Mouse (Mus musculus) CD8-positive naive resting alpha-beta T cell, adult 2 months (primary cell): Measurements from ENCODE around the gene Ddah2.
A peak's percentile ranks its signal among the peaks of the same experiment; 100 is the strongest.

Source experiments
- DNase-seq, 2 experiments: peaks; one replicate each; pipeline ENCODE4 v3.0.0; 2022; ENCODE audit warnings: low read depth in 2 of 2, low spot score in 2 of 2

Ddah2 gene

GRCm38 (mm10) chr17:35058911-35059892 lies at the start of gene Ddah2:
Ddah2 (plus strand) TSS chr17:35059035.
- DNase-seq, result peak; percentile 80 to 87

GRCm38 (mm10) chr17:35009586-35009985 lies 49.2 kb upstream of the Ddah2 start:
- no peak for DNase-seq

GRCm38 (mm10) chr17:35011440-35011839 lies 47.4 kb upstream of the Ddah2 start:
- DNase-seq, result no peak

GRCm38 (mm10) chr17:35012430-35012829 lies 46.4 kb upstream of the Ddah2 start:
- DNase-seq, result no peak

- no peak for DNase-seq
Observed at GRCm38 (mm10) chr17:35013221-35013620, 45.6 kb upstream of the Ddah2 start.

- DNase-seq, result no peak
Observed at GRCm38 (mm10) chr17:35015296-35015695, 43.5 kb upstream of the Ddah2 start.

GRCm38 (mm10) chr17:35016376-35016775 lies 42.5 kb upstream of the Ddah2 start, which contains the start of gene Vwa7:
Vwa7 (plus strand) TSS chr17:35016579.
- DNase-seq, result no peak

GRCm38 (mm10) chr17:35016791-35017705 lies 41.8 kb upstream of the Ddah2 start:
- no peak for DNase-seq

- DNase-seq, result no peak
Observed at GRCm38 (mm10) chr17:35017706-35018030, 41.2 kb upstream of the Ddah2 start.

- DNase-seq, result no peak
Observed at GRCm38 (mm10) chr17:35018171-35018570, 40.7 kb upstream of the Ddah2 start.

GRCm38 (mm10) chr17:35019894-35020293 lies 38.9 kb upstream of the Ddah2 start:
- no peak for DNase-seq

- DNase-seq, result no peak
Observed at GRCm38 (mm10) chr17:35020551-35020950, 38.3 kb upstream of the Ddah2 start.

- DNase-seq, result peak; percentile 87 to 92
Observed at GRCm38 (mm10) chr17:35021163-35021808, 37.5 kb upstream of the Ddah2 start.

GRCm38 (mm10) chr17:35021842-35022477 lies 36.9 kb upstream of the Ddah2 start:
- no peak for DNase-seq

- DNase-seq, result no peak
Observed at GRCm38 (mm10) chr17:35022541-35023060, 36.2 kb upstream of the Ddah2 start.

GRCm38 (mm10) chr17:35023221-35023620 lies 35.6 kb upstream of the Ddah2 start:
- DNase-seq, result no peak

GRCm38 (mm10) chr17:35023756-35024155 lies 35.1 kb upstream of the Ddah2 start:
- DNase-seq, result no peak

- no peak for DNase-seq
Observed at GRCm38 (mm10) chr17:35024261-35024660, 34.6 kb upstream of the Ddah2 start.

GRCm38 (mm10) chr17:35024691-35025488 lies 33.9 kb upstream of the Ddah2 start:
- no peak for DNase-seq

GRCm38 (mm10) chr17:35026206-35026605 lies 32.6 kb upstream of the Ddah2 start:
- DNase-seq, result no peak
